Mouse (Mus musculus): ENCODE data around the gene Pfpl. TPM values are rescaled to one million over a fixed set of nuclear protein-coding genes. Genes with fewer than 3 reads are reported as not detected.

The Pfpl gene
- polyA plus RNA-seq, 1 experiment from 2014 or later = not detected

DNA sequence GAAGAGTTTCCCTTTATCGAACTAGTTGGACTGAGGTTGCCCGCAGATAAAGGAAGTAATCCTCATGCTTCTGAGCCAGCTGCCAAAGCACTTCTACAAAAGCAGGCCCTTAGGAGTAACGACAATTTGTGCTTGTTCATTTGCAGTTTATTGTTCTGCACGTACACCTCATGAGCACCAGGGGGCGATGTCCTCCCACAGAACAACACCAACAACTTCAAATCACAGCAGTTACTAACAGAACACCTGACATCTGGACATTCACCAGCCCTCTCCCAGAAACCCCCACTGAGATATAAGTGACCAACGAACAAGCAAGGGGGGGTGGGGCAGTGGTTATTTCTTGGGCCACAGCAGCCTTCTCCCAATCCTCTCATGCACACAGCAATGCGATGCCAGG is 38.5 kb downstream of the Pfpl start:
- peaks cover 3% of the 10 kb centered on the region; the same call in 1 of the 2 replicates for H3K4me1 ChIP-seq
- no peak overlapping the region for H3K27ac ChIP-seq
- ATAC-seq (ENCODE audit: insufficient number of reproducible peaks, low FRiP score, low TSS enrichment, low read depth) = no peak
- H3K36me3 ChIP-seq = peaks cover 3% of the 10 kb centered on the region; the same call in 1 of the 2 replicates
- no peaks in the 10 kb centered on the region for H3K9me3 ChIP-seq
- no peak overlapping the region for H3K9ac ChIP-seq
- H3K4me3 ChIP-seq = no peak overlapping the region
- no peak overlapping the region for H3K4me2 ChIP-seq
- 28% methylated on average over 7 of the region's 7 CpGs for WGBS
- H3K27me3 ChIP-seq = no peaks in the 10 kb centered on the region

DNA sequence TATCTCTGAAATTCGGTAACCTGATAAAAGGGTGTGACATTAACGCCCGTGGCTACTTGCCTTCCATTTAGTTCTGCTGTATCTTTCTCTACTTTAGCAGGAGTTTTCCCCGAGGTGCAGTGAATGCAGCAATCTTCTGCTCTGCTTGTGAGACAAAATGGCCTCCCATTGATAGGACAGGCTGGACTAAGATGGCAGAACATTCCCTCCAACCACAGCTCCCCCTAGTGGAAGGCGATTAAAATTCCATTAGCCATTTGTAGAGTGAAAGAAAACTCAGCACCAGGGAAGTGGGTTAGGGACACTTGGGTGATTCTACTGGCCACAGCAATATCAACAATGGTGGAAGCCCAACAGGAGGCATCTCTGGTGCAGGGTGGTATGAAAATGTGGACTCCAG is 39.7 kb downstream of the Pfpl start:
- Histone ChIP-seq H3K27me3 (no peaks in the 10 kb centered on the region), H3K36me3 (peaks cover 3% of the 10 kb centered on the region; the same call in 1 of the 2 replicates), H3K4me1 (peaks cover 4% of the 10 kb centered on the region; the same call in 1 of the 2 replicates), H3K9me3 (no peaks in the 10 kb centered on the region), H3K4me2 (no peak overlapping the region), H3K9ac (no peak overlapping the region), H3K27ac (no peak overlapping the region), H3K4me3 (no peak overlapping the region)
- WGBS = 86% methylated on average over 5 of the region's 5 CpGs
- no peak for ATAC-seq (ENCODE audit: insufficient number of reproducible peaks, low FRiP score, low TSS enrichment, low read depth)

DNA sequence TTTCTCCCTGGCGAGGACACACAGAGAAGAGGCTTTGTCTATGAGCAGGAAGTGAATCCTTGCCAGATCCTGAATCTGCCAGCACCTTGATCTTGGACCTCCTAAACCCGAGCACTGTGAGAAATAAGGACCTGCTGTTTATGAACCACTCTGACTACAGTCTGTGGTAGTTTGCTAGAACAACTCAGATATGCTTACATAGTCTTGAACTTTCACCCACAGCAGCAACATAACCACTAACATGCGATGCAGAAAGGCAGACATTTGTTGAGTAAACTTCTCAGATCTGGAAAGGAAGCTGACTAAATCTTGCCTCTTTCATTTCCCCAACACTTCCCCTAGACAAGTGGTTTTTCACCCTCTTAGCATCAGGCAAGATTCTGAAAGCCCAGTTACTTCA is 44.2 kb downstream of the Pfpl start:
- H3K9me3 ChIP-seq = no peaks in the 10 kb centered on the region
- WGBS = 54% methylated on average over 3 of the region's 3 CpGs
- H3K4me1 ChIP-seq = peaks cover 27% of the 10 kb centered on the region
- peaks cover 3% of the 10 kb centered on the region; the same call in 1 of the 2 replicates for H3K36me3 ChIP-seq
- H3K27ac ChIP-seq = no peak overlapping the region
- H3K4me2 ChIP-seq = no peak overlapping the region
- ATAC-seq (ENCODE audit: insufficient number of reproducible peaks, low FRiP score, low TSS enrichment, low read depth) = no peak
- H3K27me3 ChIP-seq = no peaks in the 10 kb centered on the region
- no peak overlapping the region for H3K9ac ChIP-seq
- no peak overlapping the region for H3K4me3 ChIP-seq

- H3K4me3 ChIP-seq = no peak overlapping the region
- H3K4me1 ChIP-seq = peaks cover 28% of the 10 kb centered on the region
- no peak overlapping the region for H3K9ac ChIP-seq
- no peak overlapping the region for H3K27ac ChIP-seq
- no peak for ATAC-seq (ENCODE audit: insufficient number of reproducible peaks, low FRiP score, low TSS enrichment, low read depth)
- no peaks in the 10 kb centered on the region for H3K27me3 ChIP-seq
- 73% methylated on average over 5 of the region's 5 CpGs for WGBS
- no peak overlapping the region for H3K4me2 ChIP-seq
- peaks cover 3% of the 10 kb centered on the region; the same call in 1 of the 2 replicates for H3K36me3 ChIP-seq
- H3K9me3 ChIP-seq = no peaks in the 10 kb centered on the region
Measured at GRCm38 (mm10) chr19:12472381-12472976, 44.8 kb downstream of the Pfpl start.

GRCm38 (mm10) chr19:12473201-12473641 is 45.5 kb downstream of the Pfpl start:
- H3K9me3 ChIP-seq = no peaks in the 10 kb centered on the region
- no peak overlapping the region for H3K9ac ChIP-seq
- peaks cover 3% of the 10 kb centered on the region; the same call in 1 of the 2 replicates for H3K36me3 ChIP-seq
- no peaks in the 10 kb centered on the region for H3K27me3 ChIP-seq
- 41% methylated on average over 4 of the region's 4 CpGs for WGBS
- H3K4me3 ChIP-seq = no peak overlapping the region
- ATAC-seq (ENCODE audit: insufficient number of reproducible peaks, low FRiP score, low TSS enrichment, low read depth) = no peak
- peaks cover 28% of the 10 kb centered on the region for H3K4me1 ChIP-seq
- H3K4me2 ChIP-seq = no peak overlapping the region
- H3K27ac ChIP-seq = peak overlapping the region; percentile 6

- WGBS = 88% methylated on average over 4 of the region's 4 CpGs
- no peaks in the 10 kb centered on the region for H3K27me3 ChIP-seq
- ATAC-seq (ENCODE audit: insufficient number of reproducible peaks, low FRiP score, low TSS enrichment, low read depth) = no peak
- H3K9ac ChIP-seq = no peak overlapping the region
- 0 out of 2 replicates have a peak overlapping the region, but pooled peaks have one; percentile 33 for H3K27ac ChIP-seq
- no peaks in the 10 kb centered on the region for H3K9me3 ChIP-seq
- no peak overlapping the region for H3K4me3 ChIP-seq
- H3K4me2 ChIP-seq = no peak overlapping the region
- no peaks in the 10 kb centered on the region; the same call in 1 of the 2 replicates for H3K36me3 ChIP-seq
- peaks cover 28% of the 10 kb centered on the region for H3K4me1 ChIP-seq
Measured at GRCm38 (mm10) chr19:12473951-12474350, 46.2 kb downstream of the Pfpl start.

GRCm38 (mm10) chr19:12475380-12476250 is 47.9 kb downstream of the Pfpl start:
- Histone ChIP-seq H3K4me2 (no peak overlapping the region), H3K4me1 (peaks cover 28% of the 10 kb centered on the region), H3K9me3 (no peaks in the 10 kb centered on the region), H3K4me3 (no peak overlapping the region), H3K27me3 (no peaks in the 10 kb centered on the region), H3K27ac (peak overlapping the region; percentile 79), H3K9ac (no peak overlapping the region), H3K36me3 (peaks cover 1% of the 10 kb centered on the region; the same call in 1 of the 2 replicates)
- ATAC-seq (ENCODE audit: insufficient number of reproducible peaks, low FRiP score, low TSS enrichment, low read depth) = peak; percentile 86
- WGBS = 45% methylated on average over 15 of the region's 15 CpGs

DNA sequence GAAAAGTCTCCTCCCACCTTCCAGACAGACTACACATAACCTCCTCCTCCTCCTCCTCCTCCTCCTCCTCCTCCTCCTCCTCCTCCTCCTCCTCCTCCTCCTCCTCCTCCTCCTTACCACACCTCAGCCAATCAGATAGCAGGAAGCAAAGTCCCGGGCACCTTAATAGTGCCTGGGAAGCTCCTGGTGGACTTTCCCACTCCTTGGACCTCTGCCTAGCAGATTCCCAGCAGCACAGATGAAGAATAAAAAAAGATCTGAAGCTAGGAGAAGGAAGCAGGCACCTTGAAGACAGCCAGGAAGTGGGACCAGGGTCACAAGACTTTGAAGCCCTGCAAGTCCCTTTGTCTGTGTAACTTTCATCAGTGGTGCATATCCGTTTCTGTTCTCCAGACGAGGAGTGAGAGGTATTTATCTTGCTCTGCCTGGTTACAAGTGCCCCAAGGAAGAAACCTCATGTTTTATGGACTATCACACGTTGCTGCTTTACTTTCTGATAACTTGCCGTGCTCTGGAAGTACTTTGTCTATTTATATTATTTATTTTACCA is 49.1 kb downstream of the Pfpl start:
- H3K36me3 ChIP-seq = peaks cover 4% of the 10 kb centered on the region; the same call in 1 of the 2 replicates
- no peaks in the 10 kb centered on the region for H3K27me3 ChIP-seq
- H3K27ac ChIP-seq = no peak overlapping the region
- no peak for ATAC-seq (ENCODE audit: insufficient number of reproducible peaks, low FRiP score, low TSS enrichment, low read depth)
- peaks cover 28% of the 10 kb centered on the region for H3K4me1 ChIP-seq
- no peaks in the 10 kb centered on the region for H3K9me3 ChIP-seq
- no peak overlapping the region for H3K4me2 ChIP-seq
- no peak overlapping the region for H3K9ac ChIP-seq
- H3K4me3 ChIP-seq = no peak overlapping the region
- WGBS = 34% methylated on average over 5 of the region's 5 CpGs

DNA sequence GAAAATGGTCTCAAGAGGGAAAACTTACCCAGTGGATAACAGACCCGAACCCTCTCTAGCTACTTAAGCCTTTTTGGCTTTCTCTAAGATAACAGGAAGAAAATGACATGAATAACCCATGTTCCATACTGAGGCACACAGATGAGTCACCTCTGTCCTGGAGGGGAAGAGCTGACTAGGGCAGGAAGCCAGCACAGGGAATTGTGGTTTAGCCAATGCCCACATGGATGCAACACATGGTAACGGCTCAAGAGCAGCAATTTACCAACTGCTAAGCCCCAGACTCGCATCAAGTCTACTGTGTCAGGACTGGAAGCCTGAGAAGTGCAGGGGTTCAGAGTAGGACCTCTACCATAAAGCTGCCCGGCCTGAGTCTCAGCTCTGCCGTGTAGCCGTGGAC is 50.7 kb downstream of the Pfpl start:
- H3K27ac ChIP-seq = no peak overlapping the region
- peaks cover 4% of the 10 kb centered on the region; the same call in 1 of the 2 replicates for H3K36me3 ChIP-seq
- peaks cover 21% of the 10 kb centered on the region for H3K4me1 ChIP-seq
- H3K9me3 ChIP-seq = no peaks in the 10 kb centered on the region
- H3K4me3 ChIP-seq = no peak overlapping the region
- ATAC-seq (ENCODE audit: insufficient number of reproducible peaks, low FRiP score, low TSS enrichment, low read depth) = no peak
- WGBS = 74% methylated on average over 6 of the region's 6 CpGs
- no peak overlapping the region for H3K4me2 ChIP-seq
- H3K27me3 ChIP-seq = no peaks in the 10 kb centered on the region
- no peak overlapping the region for H3K9ac ChIP-seq

Other genes starting within 250 kb of the Pfpl start
- gene Olfr1431, start 227.3 kb upstream of the Pfpl start, polyA plus RNA-seq (2015; fragmentation: Nextera tagmentation; extraction: Ambion mirVana) = not detected in 2 replicates
- gene Olfr1432, start 195.3 kb upstream of the Pfpl start, polyA plus RNA-seq (2015; fragmentation: Nextera tagmentation; extraction: Ambion mirVana) = not detected in 2 replicates
- gene Olfr262, start 186.2 kb upstream of the Pfpl start, polyA plus RNA-seq (2015; fragmentation: Nextera tagmentation; extraction: Ambion mirVana) = not detected in 2 replicates
- not detected in 2 replicates for gene Olfr235, start 166.9 kb upstream of the Pfpl start, polyA plus RNA-seq (2015; fragmentation: Nextera tagmentation; extraction: Ambion mirVana)
- gene Olfr1434, start 148.1 kb upstream of the Pfpl start, polyA plus RNA-seq (2015; fragmentation: Nextera tagmentation; extraction: Ambion mirVana) = not detected in 2 replicates
- gene Olfr1436, start 128.8 kb upstream of the Pfpl start, polyA plus RNA-seq (2015; fragmentation: Nextera tagmentation; extraction: Ambion mirVana) = not detected in 2 replicates
- not detected in 2 replicates for gene Olfr1437, start 102.8 kb upstream of the Pfpl start, polyA plus RNA-seq (2015; fragmentation: Nextera tagmentation; extraction: Ambion mirVana)
- not detected in 2 replicates for gene Olfr1438-ps1, start 92.0 kb upstream of the Pfpl start, polyA plus RNA-seq (2015; fragmentation: Nextera tagmentation; extraction: Ambion mirVana)
- gene Olfr1440, start 40.6 kb upstream of the Pfpl start, polyA plus RNA-seq (2015; fragmentation: Nextera tagmentation; extraction: Ambion mirVana) = not detected in 2 replicates
- not detected in 2 replicates for gene Olfr1441, start 10.5 kb upstream of the Pfpl start, polyA plus RNA-seq (2015; fragmentation: Nextera tagmentation; extraction: Ambion mirVana)
- gene Mpeg1, start 32.9 kb downstream of the Pfpl start, polyA plus RNA-seq (2015; fragmentation: Nextera tagmentation; extraction: Ambion mirVana) = 0.47 and 0.54 TPM in 2 replicates
- gene Dtx4, start 73.5 kb downstream of the Pfpl start, polyA plus RNA-seq (2015; fragmentation: Nextera tagmentation; extraction: Ambion mirVana) = 7.7 and 8.0 TPM in 2 replicates
- 24.0 and 25.5 TPM in 2 replicates for gene Fam111a, start 117.8 kb downstream of the Pfpl start, polyA plus RNA-seq (2015; fragmentation: Nextera tagmentation; extraction: Ambion mirVana)
- 0.10 TPM in 1 of 2 replicates, not detected in the other for gene Gm4952, start 172.1 kb downstream of the Pfpl start, polyA plus RNA-seq (2015; fragmentation: Nextera tagmentation; extraction: Ambion mirVana)
- not detected in 2 replicates for gene Glyat, start 205.4 kb downstream of the Pfpl start, polyA plus RNA-seq (2015; fragmentation: Nextera tagmentation; extraction: Ambion mirVana)
- gene Olfr1442, start 242.5 kb downstream of the Pfpl start, polyA plus RNA-seq (2015; fragmentation: Nextera tagmentation; extraction: Ambion mirVana) = not detected in 2 replicates